Mouse (Mus musculus): ENCODE results near the gene Tox3. TPM values are rescaled to one million over a fixed set of nuclear protein-coding genes. Genes with fewer than 3 reads are reported as not detected.
A peak's percentile ranks its signal among the peaks of the same experiment; 100 is the strongest.

Tox3 gene
- polyA plus RNA-seq, 1 experiment from 2014 or later: 5.4 TPM

DNA sequence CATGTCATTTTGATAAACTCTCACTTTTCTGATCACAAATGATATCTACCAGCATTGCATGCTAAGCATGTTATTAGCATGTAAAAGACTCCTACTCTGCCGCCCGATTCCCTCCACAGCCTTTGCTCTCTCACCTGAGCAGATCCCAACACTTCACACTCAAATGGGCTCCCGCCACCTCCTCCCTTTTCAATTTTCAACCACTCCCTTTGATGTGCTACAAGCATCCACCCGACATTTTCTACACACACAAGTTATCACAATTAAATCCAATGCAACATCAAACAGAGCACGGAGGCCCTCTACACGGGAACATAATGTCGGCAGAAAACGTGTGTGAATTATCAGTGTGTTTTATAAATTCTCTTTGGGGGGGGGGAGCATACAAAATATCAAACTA, 81.9 kb downstream of the Tox3 start:
- no peak overlapping the region for H3K9ac ChIP-seq
- 0 out of 2 replicates have a peak, but pooled peaks cover 5% of the 10 kb centered on the region for H3K4me1 ChIP-seq
- H3K27me3 ChIP-seq: peaks cover 15% of the 10 kb centered on the region; the same call in 1 of the 2 replicates
- no peaks in the 10 kb centered on the region for H3K36me3 ChIP-seq
- ATAC-seq (ENCODE audit: insufficient number of reproducible peaks, low FRiP score, low TSS enrichment, low read depth): no peak
- no peak overlapping the region for H3K4me3 ChIP-seq
- H3K4me2 ChIP-seq: no peak overlapping the region
- WGBS: 67% methylated on average over 8 of the region's 8 CpGs
- no peaks in the 10 kb centered on the region for H3K9me3 ChIP-seq
- no peak overlapping the region for H3K27ac ChIP-seq

GRCm38 (mm10) chr8:90254158-90254867, 93.8 kb downstream of the Tox3 start:
- H3K9ac ChIP-seq: no peak overlapping the region
- peaks cover 3% of the 10 kb centered on the region; the same call in 1 of the 2 replicates for H3K27me3 ChIP-seq
- H3K4me3 ChIP-seq: no peak overlapping the region
- H3K27ac ChIP-seq: no peak overlapping the region
- H3K4me1 ChIP-seq: no peaks in the 10 kb centered on the region
- no peaks in the 10 kb centered on the region for H3K9me3 ChIP-seq
- H3K4me2 ChIP-seq: no peak overlapping the region
- no peak for ATAC-seq (ENCODE audit: insufficient number of reproducible peaks, low FRiP score, low TSS enrichment, low read depth)
- WGBS: 50% methylated on average over 11 of the region's 11 CpGs
- H3K36me3 ChIP-seq: 0 out of 2 replicates have a peak, but pooled peaks cover 3% of the 10 kb centered on the region

DNA sequence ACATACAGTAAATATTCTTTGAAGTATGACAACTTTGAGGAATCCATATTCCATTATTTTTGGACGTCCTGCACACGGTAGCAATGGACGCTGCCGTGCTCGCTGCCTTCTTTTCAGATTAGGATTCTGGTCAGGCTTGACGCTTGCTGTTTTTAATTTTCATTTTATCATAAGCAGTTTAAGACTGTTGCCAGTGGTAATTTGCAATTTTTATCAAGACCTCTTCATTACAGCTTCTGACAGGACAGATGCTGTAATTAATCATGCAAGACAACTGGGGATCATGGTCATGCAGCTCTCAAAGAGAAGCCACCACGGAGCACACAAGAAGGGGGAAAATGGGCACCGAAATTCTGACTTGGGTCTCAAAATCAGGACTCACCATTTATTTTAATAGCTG, 101.8 kb downstream of the Tox3 start:
- no peak for ATAC-seq (ENCODE audit: insufficient number of reproducible peaks, low FRiP score, low TSS enrichment, low read depth)
- peaks cover 11% of the 10 kb centered on the region for H3K36me3 ChIP-seq
- H3K4me1 ChIP-seq: no peaks in the 10 kb centered on the region
- 92% methylated on average over 8 of the region's 8 CpGs for WGBS
- no peak overlapping the region for H3K4me3 ChIP-seq
- no peak overlapping the region for H3K27ac ChIP-seq
- no peak overlapping the region for H3K4me2 ChIP-seq
- H3K9ac ChIP-seq: no peak overlapping the region
- no peaks in the 10 kb centered on the region for H3K9me3 ChIP-seq
- peaks cover 5% of the 10 kb centered on the region; the same call in 1 of the 2 replicates for H3K27me3 ChIP-seq

- H3K4me1 ChIP-seq: no peaks in the 10 kb centered on the region
- no peaks in the 10 kb centered on the region for H3K9me3 ChIP-seq
- 88% methylated on average over 3 of the region's 3 CpGs for WGBS
- H3K27me3 ChIP-seq: peaks cover 5% of the 10 kb centered on the region; the same call in 1 of the 2 replicates
- H3K36me3 ChIP-seq: peaks cover 7% of the 10 kb centered on the region
- H3K9ac ChIP-seq: no peak overlapping the region
- H3K4me2 ChIP-seq: no peak overlapping the region
- no peak overlapping the region for H3K4me3 ChIP-seq
- no peak for ATAC-seq (ENCODE audit: insufficient number of reproducible peaks, low FRiP score, low TSS enrichment, low read depth)
- no peak overlapping the region for H3K27ac ChIP-seq
Observed at GRCm38 (mm10) chr8:90245828-90246227, 102.3 kb downstream of the Tox3 start.

- no peak overlapping the region for H3K4me2 ChIP-seq
- WGBS: 57% methylated on average over 5 of the region's 5 CpGs
- H3K4me3 ChIP-seq: no peak overlapping the region
- H3K36me3 ChIP-seq: peaks cover 7% of the 10 kb centered on the region
- no peaks in the 10 kb centered on the region for H3K9me3 ChIP-seq
- no peak overlapping the region for H3K27ac ChIP-seq
- no peak overlapping the region for H3K9ac ChIP-seq
- no peak for ATAC-seq (ENCODE audit: insufficient number of reproducible peaks, low FRiP score, low TSS enrichment, low read depth)
- H3K27me3 ChIP-seq: peaks cover 5% of the 10 kb centered on the region; the same call in 1 of the 2 replicates
- H3K4me1 ChIP-seq: no peaks in the 10 kb centered on the region
Observed at GRCm38 (mm10) chr8:90245187-90245586, 103.0 kb downstream of the Tox3 start.

DNA sequence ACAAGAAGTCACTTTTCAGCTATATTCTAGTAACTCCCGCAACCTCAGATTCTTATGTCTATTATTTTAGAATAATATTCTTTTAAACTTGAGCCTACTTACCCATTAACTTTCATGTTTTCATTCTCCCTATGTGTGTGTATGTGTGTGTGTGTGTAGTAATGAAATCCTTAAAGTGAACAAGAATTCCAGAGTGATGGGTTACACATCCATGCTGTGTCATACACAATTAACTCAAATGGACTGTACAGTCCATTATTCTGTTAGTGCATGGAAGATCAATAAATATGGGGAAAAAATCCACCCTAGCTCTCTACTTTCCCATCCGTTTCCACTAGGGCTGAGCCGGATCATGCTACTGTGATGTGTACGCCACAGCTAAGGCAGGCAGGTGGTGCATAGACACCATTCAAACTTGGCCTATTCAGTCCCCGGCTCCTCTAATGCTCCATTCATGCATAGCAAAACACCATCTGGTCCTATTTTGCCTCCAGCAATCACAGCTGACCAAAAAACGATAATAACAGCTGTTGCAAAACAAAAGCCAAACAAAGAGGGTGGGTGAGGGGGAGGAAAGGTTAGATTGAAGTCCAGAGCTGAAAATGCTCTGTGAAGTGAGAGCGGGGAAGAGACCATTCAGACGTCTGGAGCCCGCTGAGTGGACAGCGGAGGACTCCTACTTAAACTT, 103.5 kb downstream of the Tox3 start:
- Histone ChIP-seq H3K36me3 (peaks cover 7% of the 10 kb centered on the region), H3K4me1 (no peaks in the 10 kb centered on the region), H3K4me2 (no peak overlapping the region), H3K9ac (no peak overlapping the region), H3K27ac (no peak overlapping the region), H3K4me3 (no peak overlapping the region), H3K9me3 (no peaks in the 10 kb centered on the region), H3K27me3 (peaks cover 5% of the 10 kb centered on the region; the same call in 1 of the 2 replicates)
- 42% methylated on average over 10 of the region's 10 CpGs for WGBS
- peak; percentile 63; the same call in 1 of the 2 replicates for ATAC-seq (ENCODE audit: insufficient number of reproducible peaks, low FRiP score, low TSS enrichment, low read depth)

GRCm38 (mm10) chr8:90243957-90244356, 104.2 kb downstream of the Tox3 start:
- Histone ChIP-seq H3K9ac (no peak overlapping the region), H3K4me2 (no peak overlapping the region), H3K36me3 (peaks cover 7% of the 10 kb centered on the region), H3K4me1 (no peaks in the 10 kb centered on the region), H3K4me3 (no peak overlapping the region), H3K9me3 (no peaks in the 10 kb centered on the region), H3K27me3 (peaks cover 5% of the 10 kb centered on the region; the same call in 1 of the 2 replicates), H3K27ac (no peak overlapping the region)
- 69% methylated on average over 5 of the region's 5 CpGs for WGBS
- no peak for ATAC-seq (ENCODE audit: insufficient number of reproducible peaks, low FRiP score, low TSS enrichment, low read depth)

DNA sequence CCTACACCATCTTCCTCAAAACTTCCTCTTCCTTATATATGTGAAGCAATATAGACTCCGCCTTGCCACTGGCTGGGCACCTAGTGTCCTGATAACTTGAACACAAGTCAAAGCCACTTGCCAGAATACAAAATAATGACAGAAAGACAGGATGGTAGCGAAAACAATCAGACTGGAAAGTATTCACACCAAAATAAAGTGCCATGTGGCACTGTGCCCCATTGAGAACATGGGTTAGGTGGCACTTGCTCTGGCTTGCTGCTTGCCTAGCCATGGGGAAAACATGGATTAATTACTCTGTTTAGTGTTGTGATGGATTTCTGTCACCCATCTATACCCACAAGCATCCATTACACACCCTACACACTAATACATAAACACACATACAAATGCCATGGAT, 105.8 kb downstream of the Tox3 start:
- Histone ChIP-seq H3K9ac (no peak overlapping the region), H3K4me3 (no peak overlapping the region), H3K9me3 (no peaks in the 10 kb centered on the region), H3K4me2 (no peak overlapping the region), H3K4me1 (no peaks in the 10 kb centered on the region), H3K36me3 (no peaks in the 10 kb centered on the region), H3K27ac (no peak overlapping the region), H3K27me3 (peaks cover 5% of the 10 kb centered on the region; the same call in 1 of the 2 replicates)
- no peak for ATAC-seq (ENCODE audit: insufficient number of reproducible peaks, low FRiP score, low TSS enrichment, low read depth)
- WGBS: 90% methylated on average over 2 of the region's 2 CpGs

DNA sequence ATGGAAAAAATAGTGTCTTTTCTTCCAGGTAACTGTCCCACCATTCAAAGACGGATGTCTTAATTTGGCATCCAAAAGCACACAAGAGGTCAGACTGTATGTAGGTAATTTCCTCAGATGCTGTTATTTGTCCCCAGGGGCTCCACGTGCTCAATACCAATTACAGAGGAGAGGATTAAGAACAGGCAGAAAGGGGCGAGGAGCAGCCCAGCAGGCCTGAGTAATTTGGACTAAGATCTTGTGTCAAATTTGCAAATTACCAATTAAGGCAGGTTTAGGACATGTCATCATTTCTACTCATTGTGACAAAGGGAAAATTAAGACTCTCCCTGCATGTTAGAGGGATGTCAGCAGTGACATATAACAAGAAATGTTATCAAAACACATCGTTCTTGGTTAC, 106.7 kb downstream of the Tox3 start:
- Histone ChIP-seq H3K36me3 (no peaks in the 10 kb centered on the region), H3K4me3 (no peak overlapping the region), H3K9ac (no peak overlapping the region), H3K27me3 (peaks cover 5% of the 10 kb centered on the region; the same call in 1 of the 2 replicates), H3K4me2 (no peak overlapping the region), H3K9me3 (no peaks in the 10 kb centered on the region), H3K27ac (no peak overlapping the region), H3K4me1 (no peaks in the 10 kb centered on the region)
- WGBS: 39% methylated on average over 4 of the region's 4 CpGs
- no peak for ATAC-seq (ENCODE audit: insufficient number of reproducible peaks, low FRiP score, low TSS enrichment, low read depth)

GRCm38 (mm10) chr8:90232501-90232900, 115.6 kb downstream of the Tox3 start:
- Histone ChIP-seq H3K9ac (no peak overlapping the region), H3K4me1 (no peaks in the 10 kb centered on the region), H3K27me3 (no peaks in the 10 kb centered on the region), H3K27ac (no peak overlapping the region), H3K4me3 (no peak overlapping the region), H3K4me2 (no peak overlapping the region), H3K36me3 (no peaks in the 10 kb centered on the region), H3K9me3 (no peaks in the 10 kb centered on the region)
- WGBS: 63% methylated on average over 8 of the region's 8 CpGs
- no peak for ATAC-seq (ENCODE audit: insufficient number of reproducible peaks, low FRiP score, low TSS enrichment, low read depth)

GRCm38 (mm10) chr8:90224172-90224571, 124.0 kb downstream of the Tox3 start:
- Histone ChIP-seq H3K4me2 (no peak overlapping the region), H3K4me3 (no peak overlapping the region), H3K27me3 (no peaks in the 10 kb centered on the region), H3K4me1 (no peaks in the 10 kb centered on the region), H3K36me3 (no peaks in the 10 kb centered on the region), H3K9ac (no peak overlapping the region), H3K9me3 (no peaks in the 10 kb centered on the region), H3K27ac (no peak overlapping the region)
- no peak for ATAC-seq (ENCODE audit: insufficient number of reproducible peaks, low FRiP score, low TSS enrichment, low read depth)
- 71% methylated on average over 1 of the region's 1 CpGs for WGBS

Data from limb, embryonic 15.5 days (tissue).